Mouse (Mus musculus) E14TG2a.4 (cell line): ENCODE measurements around the gene Rhbdl3.

Source experiments
- CTCF ChIP-seq: conservative IDR thresholded peaks from 2 replicates; pipeline ENCODE4 v1.5.1; 2014; ENCODE audit warnings: low read length
- POU5F1 ChIP-seq: IDR thresholded peaks from 2 replicates; pipeline ENCODE4 v1.6.1; 2014; ENCODE audit warnings: low read length, borderline replicate concordance

- TF ChIP-seq CTCF (no peak), POU5F1 (no peak)
Measured at GRCm38 (mm10) chr11:80295066-80295465, 5.6 kb upstream of the Rhbdl3 start.
